Mouse (Mus musculus) intestine, embryonic 14.5 days (tissue): ENCODE results near the gene Epha6. TPM values are rescaled to one million over a fixed set of nuclear protein-coding genes. Genes with fewer than 3 reads are reported as not detected.

Experiments
- ATAC-seq: fragments of 200-750 bp; cut with Nextera tagmentation; replicated peaks from 2 replicates; pipeline ENCODE4 v1.8.0; 2017; ENCODE audit warnings: low read depth, moderate number of reproducible peaks, moderate TSS enrichment, moderate library complexity; ENCODE audit not compliant: low FRiP score, low TSS enrichment
- DNase-seq: peaks from one replicate; pipeline ENCODE4 v3.0.0-alpha.2; 2018; ENCODE audit warnings: low spot score
- H3K27ac ChIP-seq: fragments of 300-500 bp; sonication (generic); 2 replicates; pipeline ENCODE4 v1.5.1; 2014; ENCODE audit warnings: low read depth, mild to moderate bottlenecking, control low read depth
- H3K27me3 ChIP-seq: fragments of 300-500 bp; sonication (generic); replicated peaks from 2 replicates; pipeline ENCODE4 v1.6.1; 2014; ENCODE audit warnings: low read length, control low read depth; ENCODE audit not compliant: control insufficient read depth, insufficient read depth
- H3K36me3 ChIP-seq: fragments of 300-500 bp; sonication (generic); 2 replicates; pipeline ENCODE4 v1.6.1; 2014; ENCODE audit warnings: low read length, control low read depth; ENCODE audit not compliant: control insufficient read depth, insufficient read depth
- H3K4me1 ChIP-seq: fragments of 300-500 bp; sonication (generic); replicated peaks from 2 replicates; pipeline ENCODE4 v1.6.1; 2014; ENCODE audit warnings: low read length, control low read depth, mixed read lengths; ENCODE audit not compliant: control insufficient read depth, insufficient read depth
- H3K4me2 ChIP-seq: fragments of 300-500 bp; sonication (generic); 2 replicates; pipeline ENCODE4 v1.6.1; 2014; ENCODE audit warnings: low read length
- H3K4me3 ChIP-seq: fragments of 300-500 bp; sonication (generic); 2 replicates; pipeline ENCODE4 v1.5.1; 2014; ENCODE audit warnings: low read depth, low read length, control low read depth, mixed read lengths
- H3K9ac ChIP-seq: fragments of 300-500 bp; sonication (generic); 2 replicates; pipeline ENCODE4 v1.6.1; 2014; ENCODE audit warnings: mild to moderate bottlenecking, low read length
- H3K9me3 ChIP-seq: fragments of 300-500 bp; sonication (generic); 2 replicates; pipeline ENCODE4 v1.6.1; 2016; ENCODE audit warnings: low read length, control low read depth; ENCODE audit not compliant: control insufficient read depth
- WGBS: fragments of 180-500 bp; shearing (Covaris S2); extraction: QIAGEN DNeasy Blood & Tissue Kit; methylation state at CpG from one replicate; pipeline ENCODE4 v1.1.7; 2014; 5-methylcytosine and 5-hydroxymethylcytosine counted together
- polyA plus RNA-seq: library from polyadenylated mRNA; unstranded; fragments of >200 nt; fragmentation: Nextera tagmentation; extraction: Ambion mirVana; gene quantifications from 2 replicates; pipeline ENCODE4 v1.2.1, GENCODE M21; 2014

Gene Epha6
- polyA plus RNA-seq, 1 experiment from 2014 or later: 0.27 TPM

DNA sequence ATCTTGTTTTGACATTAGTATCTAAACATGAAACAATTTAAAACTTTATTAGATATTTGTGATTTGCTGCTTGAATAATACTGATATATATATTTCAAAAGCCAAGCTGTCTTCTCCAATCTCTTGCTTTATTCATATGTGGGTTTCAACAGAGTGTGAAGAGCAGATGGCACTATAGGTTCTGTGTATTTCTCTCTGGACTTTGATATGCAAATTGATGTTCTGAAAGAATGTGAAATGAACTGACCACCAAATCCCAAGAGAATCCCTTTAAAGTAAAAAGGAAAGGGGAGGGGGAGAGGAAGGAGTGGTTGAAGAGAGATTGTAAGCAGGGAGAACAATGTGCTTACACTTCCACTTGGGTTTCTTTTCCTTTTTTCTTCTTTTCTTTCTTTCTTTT, 212.4 kb downstream of the Epha6 start:
- Histone ChIP-seq H3K27me3 (no peaks in the 10 kb centered on the region), H3K36me3 (no peaks in the 10 kb centered on the region), H3K4me3 (no peak overlapping the region), H3K4me1 (no peaks in the 10 kb centered on the region), H3K27ac (no peak overlapping the region), H3K4me2 (no peak overlapping the region), H3K9ac (no peak overlapping the region), H3K9me3 (no peaks in the 10 kb centered on the region)
- ATAC-seq (no peak), DNase-seq (no peak)

DNA sequence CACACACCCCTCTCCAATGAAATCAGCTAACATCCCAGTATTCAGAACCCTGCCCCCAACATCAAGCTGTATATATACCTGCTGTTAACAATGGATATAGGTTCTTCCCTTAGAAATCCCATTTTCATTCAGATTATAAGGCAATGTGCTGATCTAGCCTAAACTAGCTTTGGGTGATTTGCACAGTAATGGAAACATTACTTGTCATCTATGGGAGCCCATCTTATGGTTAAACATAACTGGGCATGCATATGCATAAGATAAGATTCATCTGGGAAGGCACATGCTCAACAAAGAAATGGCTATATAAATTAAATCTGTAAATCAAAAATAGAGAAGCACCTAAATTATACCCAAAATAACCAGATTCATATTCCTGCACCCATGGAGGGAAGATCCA, 230.2 kb downstream of the Epha6 start:
- no peak overlapping the region for H3K27ac ChIP-seq
- no peak for DNase-seq
- H3K4me3 ChIP-seq: no peak overlapping the region
- H3K4me1 ChIP-seq: no peaks in the 10 kb centered on the region
- H3K9ac ChIP-seq: no peak overlapping the region
- ATAC-seq: no peak
- H3K4me2 ChIP-seq: no peak overlapping the region
- H3K36me3 ChIP-seq: no peaks in the 10 kb centered on the region
- H3K9me3 ChIP-seq: no peaks in the 10 kb centered on the region
- H3K27me3 ChIP-seq: no peaks in the 10 kb centered on the region

DNA sequence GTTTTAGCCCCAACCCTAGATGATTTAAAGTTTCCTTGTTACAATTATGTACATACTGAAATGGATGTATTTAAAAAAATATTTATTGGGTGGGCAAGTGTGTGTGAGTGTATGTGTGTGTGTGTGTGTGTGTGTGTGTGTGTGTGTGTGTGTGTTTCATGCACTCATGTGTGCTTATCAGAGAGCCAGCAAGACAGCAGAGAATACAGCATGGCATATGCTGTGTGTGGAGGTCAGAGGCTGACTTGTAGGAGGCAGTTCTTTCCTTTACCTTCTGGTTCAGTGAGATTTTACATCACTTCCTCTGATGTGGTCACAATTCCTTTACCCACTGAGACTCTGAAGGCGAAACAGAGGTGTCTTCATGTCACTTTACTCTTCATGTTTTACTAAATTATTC, 321.4 kb downstream of the Epha6 start:
- no peak overlapping the region for H3K4me3 ChIP-seq
- no peaks in the 10 kb centered on the region for H3K27me3 ChIP-seq
- no peaks in the 10 kb centered on the region for H3K4me1 ChIP-seq
- H3K4me2 ChIP-seq: no peak overlapping the region
- ATAC-seq: no peak
- H3K27ac ChIP-seq: no peak overlapping the region
- WGBS: 69% methylated on average over 1 of the region's 1 CpGs
- H3K36me3 ChIP-seq: no peaks in the 10 kb centered on the region
- no peak overlapping the region for H3K9ac ChIP-seq
- no peaks in the 10 kb centered on the region for H3K9me3 ChIP-seq
- DNase-seq: no peak

DNA sequence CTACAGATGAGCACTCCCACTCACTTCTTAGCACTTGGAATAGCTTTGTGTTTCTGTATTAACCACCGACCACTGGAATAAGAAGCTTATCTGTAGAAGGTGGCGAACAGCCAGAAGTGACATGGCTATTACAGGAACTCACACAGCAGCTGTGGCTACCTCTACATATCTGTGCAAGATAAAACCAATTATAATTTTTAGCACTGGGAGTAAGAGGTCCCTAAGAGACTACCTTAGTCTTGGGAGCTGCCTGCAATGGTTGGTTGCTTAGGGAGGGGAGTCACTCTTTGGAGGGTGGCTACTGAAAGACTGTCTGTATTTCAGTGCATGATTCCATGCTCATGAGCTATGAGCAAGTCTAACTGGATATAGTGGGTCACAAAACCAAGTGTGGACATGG, 331.2 kb downstream of the Epha6 start:
- no peak overlapping the region for H3K4me2 ChIP-seq
- H3K9me3 ChIP-seq: no peaks in the 10 kb centered on the region
- H3K27me3 ChIP-seq: no peaks in the 10 kb centered on the region
- H3K9ac ChIP-seq: no peak overlapping the region
- ATAC-seq: no peak
- no peaks in the 10 kb centered on the region for H3K36me3 ChIP-seq
- no peak for DNase-seq
- H3K4me3 ChIP-seq: no peak overlapping the region
- 87% methylated on average over 2 of the region's 2 CpGs for WGBS
- no peaks in the 10 kb centered on the region for H3K4me1 ChIP-seq
- no peak overlapping the region for H3K27ac ChIP-seq

DNA sequence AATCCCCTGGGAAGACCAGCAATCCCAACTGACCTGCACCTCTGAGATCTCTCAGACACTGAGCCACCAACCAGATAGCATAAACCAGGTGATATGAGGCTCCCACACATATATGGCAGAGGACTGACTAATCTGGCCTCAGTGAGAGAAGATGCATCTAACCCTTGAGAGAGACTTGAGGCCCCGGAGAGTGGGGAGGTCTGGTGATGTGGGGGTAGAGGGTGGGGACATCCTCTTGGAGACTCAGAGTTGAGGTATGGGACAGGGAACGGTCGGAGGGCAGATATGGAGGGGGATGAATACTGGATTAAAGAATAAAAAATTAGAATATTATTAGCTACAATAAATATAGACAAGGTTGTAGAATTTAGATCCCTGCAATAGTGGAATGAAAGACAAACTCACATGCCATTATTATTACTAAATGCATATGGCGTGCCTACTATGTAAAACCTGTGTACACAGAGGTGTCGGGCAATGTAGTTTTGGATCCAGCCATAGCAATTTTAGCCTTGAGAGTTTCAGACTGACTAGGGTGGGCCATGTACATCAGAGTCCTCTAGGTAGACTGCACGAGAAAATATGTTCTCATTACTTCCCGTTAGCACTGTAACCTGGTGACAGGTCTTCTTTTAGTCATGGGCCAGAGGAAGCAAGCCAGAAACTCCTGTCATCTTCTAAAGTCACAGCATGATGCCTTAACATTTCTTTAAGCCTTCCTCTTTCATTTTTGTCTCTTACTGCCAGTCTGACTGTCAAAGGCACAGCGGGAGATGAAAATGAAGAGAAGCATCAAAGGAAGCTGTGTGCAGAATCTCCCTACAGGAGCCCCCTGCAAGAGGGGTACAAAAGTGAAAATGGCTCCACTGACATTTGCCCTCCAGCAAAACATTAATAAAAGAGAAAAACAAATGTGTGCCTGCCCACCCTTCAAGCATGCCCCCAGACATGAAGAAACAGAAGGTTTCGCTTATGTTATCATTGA, 338.7 kb downstream of the Epha6 start:
- no peak overlapping the region for H3K4me3 ChIP-seq
- H3K4me1 ChIP-seq: no peaks in the 10 kb centered on the region
- ATAC-seq (no peak), DNase-seq (no peak)
- no peak overlapping the region for H3K27ac ChIP-seq
- no peaks in the 10 kb centered on the region for H3K36me3 ChIP-seq
- 89% methylated on average over 9 of the region's 9 CpGs for WGBS
- no peaks in the 10 kb centered on the region for H3K9me3 ChIP-seq
- no peaks in the 10 kb centered on the region for H3K27me3 ChIP-seq
- H3K4me2 ChIP-seq: no peak overlapping the region
- no peak overlapping the region for H3K9ac ChIP-seq

DNA sequence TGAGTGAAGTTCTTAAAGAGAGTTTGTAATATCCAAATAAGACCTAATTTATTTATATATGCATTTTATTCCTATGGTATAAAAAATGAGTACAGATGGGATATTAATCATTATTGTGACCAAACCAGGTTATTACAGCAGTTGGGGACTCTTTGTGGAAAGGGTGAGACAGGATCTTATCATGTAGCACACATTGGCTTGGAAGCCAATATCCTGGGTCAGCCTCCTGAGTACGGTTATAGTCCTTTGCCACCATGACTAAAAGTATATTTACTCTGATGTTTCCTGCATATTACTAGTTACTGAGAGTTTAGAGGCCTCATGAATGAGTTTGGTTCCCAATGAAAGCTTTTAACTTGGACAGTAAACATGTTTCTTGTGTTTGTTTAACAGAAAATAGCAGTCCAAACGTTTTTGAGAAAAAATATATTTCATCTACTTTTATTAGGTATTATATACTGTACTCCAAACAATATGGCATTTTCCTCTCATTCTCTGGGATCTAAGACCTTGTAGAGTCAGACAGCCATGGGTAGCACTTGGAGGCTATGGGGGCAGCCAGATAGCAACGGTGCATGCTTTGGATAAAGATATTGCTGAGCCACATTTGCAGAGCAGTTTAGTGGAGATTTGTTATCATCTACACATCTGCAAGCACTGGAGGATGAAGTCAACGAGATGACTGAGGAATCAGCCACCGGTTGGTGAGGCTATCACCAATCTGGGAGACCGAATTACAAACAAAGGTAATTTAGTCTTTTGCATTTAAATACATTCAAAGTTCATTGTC, 340.4 kb downstream of the Epha6 start:
- no peak for DNase-seq
- 70% methylated on average over 6 of the region's 6 CpGs for WGBS

DNA sequence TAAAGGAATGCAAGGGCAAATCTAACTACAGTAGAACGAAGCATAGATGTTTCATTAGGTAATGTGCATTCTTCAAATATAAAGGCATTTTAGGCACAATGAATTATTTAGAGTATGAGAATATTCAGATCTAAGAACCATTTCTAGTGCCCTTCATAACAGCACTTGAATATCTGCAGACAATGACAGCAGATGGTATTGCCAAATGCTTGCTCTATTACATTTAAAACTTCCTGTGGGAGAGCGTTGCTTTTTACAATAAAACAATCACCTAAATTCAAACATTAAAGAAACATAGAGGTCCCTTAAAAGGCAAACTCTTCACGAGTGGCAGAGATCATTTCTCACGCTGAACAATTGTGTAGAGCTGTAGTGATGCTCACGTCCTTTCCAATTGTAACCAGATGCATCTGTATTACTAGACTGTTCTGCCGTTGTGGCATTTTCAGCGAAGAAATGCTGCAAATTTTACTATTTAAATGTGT, 347.1 kb downstream of the Epha6 start:
- Histone ChIP-seq H3K27me3 (no peaks in the 10 kb centered on the region), H3K4me2 (no peak overlapping the region), H3K9ac (no peak overlapping the region), H3K4me3 (no peak overlapping the region), H3K27ac (no peak overlapping the region), H3K36me3 (no peaks in the 10 kb centered on the region), H3K9me3 (no peaks in the 10 kb centered on the region), H3K4me1 (no peaks in the 10 kb centered on the region)
- ATAC-seq (no peak), DNase-seq (no peak)
- 81% methylated on average over 7 of the region's 7 CpGs for WGBS

More for the DNA sequence above, 340.4 kb downstream of the Epha6 start:
- H3K27ac ChIP-seq: no peak overlapping the region
- no peak overlapping the region for H3K9ac ChIP-seq
- H3K4me1 ChIP-seq: no peaks in the 10 kb centered on the region
- no peaks in the 10 kb centered on the region for H3K36me3 ChIP-seq
- ATAC-seq: no peak
- H3K4me2 ChIP-seq: no peak overlapping the region
- H3K27me3 ChIP-seq: no peaks in the 10 kb centered on the region
- no peak overlapping the region for H3K4me3 ChIP-seq
- no peaks in the 10 kb centered on the region for H3K9me3 ChIP-seq

DNA sequence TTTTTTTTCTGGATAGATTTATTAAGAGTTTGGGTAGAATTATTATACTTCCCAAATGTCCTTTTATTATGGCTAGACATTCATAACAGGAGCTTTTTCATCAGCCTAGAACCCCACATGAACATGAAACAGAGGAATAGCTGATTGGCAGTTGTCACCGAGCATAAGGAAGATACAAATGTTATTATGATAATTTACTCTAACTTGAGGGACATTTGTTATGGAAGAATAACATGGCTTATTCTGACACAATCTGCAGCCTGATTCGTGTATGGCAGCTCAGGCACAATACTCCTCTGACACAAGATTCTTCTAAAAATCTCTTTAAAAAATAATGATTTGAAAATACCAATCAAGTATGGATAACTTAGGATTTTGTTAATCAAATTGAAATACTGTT, 347.7 kb downstream of the Epha6 start:
- no peak overlapping the region for H3K27ac ChIP-seq
- no peaks in the 10 kb centered on the region for H3K36me3 ChIP-seq
- H3K4me3 ChIP-seq: no peak overlapping the region
- H3K9ac ChIP-seq: no peak overlapping the region
- ATAC-seq (no peak), DNase-seq (no peak)
- no peaks in the 10 kb centered on the region for H3K9me3 ChIP-seq
- H3K27me3 ChIP-seq: no peaks in the 10 kb centered on the region
- H3K4me1 ChIP-seq: no peaks in the 10 kb centered on the region
- H3K4me2 ChIP-seq: no peak overlapping the region
- WGBS: 78% methylated on average over 2 of the region's 2 CpGs
